Mouse (Mus musculus): Measurements from ENCODE around the gene Lrrc57. TPM values are rescaled to one million over a fixed set of nuclear protein-coding genes. Genes with fewer than 3 reads are reported as not detected.
"Not testable (repeated sequence)": the region's sequence is repeated elsewhere in the genome, so short reads cannot be mapped to it uniquely, and the experiment has no call there.

Lrrc57 gene
- polyA plus RNA-seq, 1 experiment from 2014 or later = 24.6 TPM

GRCm38 (mm10) chr2:120565363-120565762 lies 44.0 kb downstream of the Lrrc57 start:
- H3K4me1 ChIP-seq (replicated peaks) = peaks cover 15% of the 10 kb centered on the region
- H3K4me2 ChIP-seq = no peak overlapping the region
- WGBS = 88% methylated on average over 2 of the region's 2 CpGs
- H3K36me3 ChIP-seq = peaks cover 8% of the 10 kb centered on the region; the same call in 1 of the 2 replicates
- H3K9me3 ChIP-seq = no peaks in the 10 kb centered on the region
- no peak overlapping the region for H3K4me3 ChIP-seq (replicated peaks)
- ATAC-seq (ENCODE audit: insufficient number of reproducible peaks, insufficient read depth, low FRiP score, low TSS enrichment, low read depth) = no peak
- H3K27ac ChIP-seq = no peak overlapping the region
- H3K9ac ChIP-seq (replicated peaks) = no peak overlapping the region
- H3K27me3 ChIP-seq = no peaks in the 10 kb centered on the region

GRCm38 (mm10) chr2:120564548-120565188 lies 44.7 kb downstream of the Lrrc57 start:
- not testable (repeated sequence) for H3K27me3 ChIP-seq; H3K4me3 ChIP-seq (replicated peaks); ATAC-seq (ENCODE audit: insufficient number of reproducible peaks, insufficient read depth, low FRiP score, low TSS enrichment, low read depth); H3K4me2 ChIP-seq; H3K9me3 ChIP-seq; H3K36me3 ChIP-seq; H3K9ac ChIP-seq (replicated peaks); H3K27ac ChIP-seq
- H3K4me1 ChIP-seq (replicated peaks) = peaks cover 15% of the 10 kb centered on the region
- WGBS = 94% methylated on average over 4 of the region's 4 CpGs

- no peaks in the 10 kb centered on the region for H3K9me3 ChIP-seq
- peak; percentile 69 for ATAC-seq (ENCODE audit: insufficient number of reproducible peaks, insufficient read depth, low FRiP score, low TSS enrichment, low read depth)
- H3K4me3 ChIP-seq (replicated peaks) = peak within 1 kb of the TSS; percentile 90
- peaks cover 9% of the 10 kb centered on the region; the same call in 1 of the 2 replicates for H3K36me3 ChIP-seq
- H3K27me3 ChIP-seq = no peaks in the 10 kb centered on the region
- H3K9ac ChIP-seq (replicated peaks) = peak within 1 kb of the TSS; percentile 96
- H3K4me1 ChIP-seq (replicated peaks) = peaks cover 6% of the 10 kb centered on the region
- H3K4me2 ChIP-seq = peak within 1 kb of the TSS; percentile 72
- H3K27ac ChIP-seq = peak within 1 kb of the TSS; percentile 77
- WGBS = under 1% methylated on average over 50 of the region's 50 CpGs
Observed at GRCm38 (mm10) chr2:120563235-120563990, 45.9 kb downstream of the Lrrc57 start, which contains the start of gene Zfp106. Gene Zfp106 (minus strand): TSS chr2:120563843.

GRCm38 (mm10) chr2:120562859-120563234 lies 46.5 kb downstream of the Lrrc57 start:
- WGBS = 19% methylated on average over 9 of the region's 9 CpGs
- Histone ChIP-seq H3K4me1 (replicated peaks) (peaks cover 6% of the 10 kb centered on the region), H3K27me3 (no peaks in the 10 kb centered on the region), H3K36me3 (peaks cover 9% of the 10 kb centered on the region; the same call in 1 of the 2 replicates), H3K9ac (replicated peaks) (peak overlapping the region; percentile 96), H3K27ac (no peak overlapping the region), H3K4me2 (peak overlapping the region; percentile 72), H3K9me3 (no peaks in the 10 kb centered on the region), H3K4me3 (replicated peaks) (peak overlapping the region; percentile 90)
- ATAC-seq (ENCODE audit: insufficient number of reproducible peaks, insufficient read depth, low FRiP score, low TSS enrichment, low read depth) = no peak

- Histone ChIP-seq H3K9me3 (no peaks in the 10 kb centered on the region), H3K36me3 (peaks cover 9% of the 10 kb centered on the region; the same call in 1 of the 2 replicates), H3K4me2 (no peak overlapping the region), H3K4me1 (replicated peaks) (peaks cover 6% of the 10 kb centered on the region), H3K9ac (replicated peaks) (no peak overlapping the region), H3K4me3 (replicated peaks) (no peak overlapping the region), H3K27ac (no peak overlapping the region), H3K27me3 (no peaks in the 10 kb centered on the region)
- no peak for ATAC-seq (ENCODE audit: insufficient number of reproducible peaks, insufficient read depth, low FRiP score, low TSS enrichment, low read depth)
- 88% methylated on average over 1 of the region's 1 CpGs for WGBS
Observed at GRCm38 (mm10) chr2:120561524-120561923, 47.8 kb downstream of the Lrrc57 start.

- H3K4me2 ChIP-seq = no peak overlapping the region
- no peaks in the 10 kb centered on the region for H3K27me3 ChIP-seq
- no peak overlapping the region for H3K9ac ChIP-seq (replicated peaks)
- no peaks in the 10 kb centered on the region for H3K9me3 ChIP-seq
- H3K4me1 ChIP-seq (replicated peaks) = peaks cover 6% of the 10 kb centered on the region
- H3K27ac ChIP-seq = no peak overlapping the region
- no peak for ATAC-seq (ENCODE audit: insufficient number of reproducible peaks, insufficient read depth, low FRiP score, low TSS enrichment, low read depth)
- peaks cover 19% of the 10 kb centered on the region for H3K36me3 ChIP-seq
- 85% methylated on average over 3 of the region's 3 CpGs for WGBS
- no peak overlapping the region for H3K4me3 ChIP-seq (replicated peaks)
Observed at GRCm38 (mm10) chr2:120558813-120559212, 50.5 kb downstream of the Lrrc57 start.

GRCm38 (mm10) chr2:120556868-120557267 lies 52.5 kb downstream of the Lrrc57 start:
- Histone ChIP-seq H3K4me2 (no peak overlapping the region), H3K27ac (no peak overlapping the region), H3K4me3 (replicated peaks) (no peak overlapping the region), H3K9ac (replicated peaks) (no peak overlapping the region), H3K36me3 (peaks cover 36% of the 10 kb centered on the region), H3K27me3 (no peaks in the 10 kb centered on the region), H3K4me1 (replicated peaks) (no peaks in the 10 kb centered on the region), H3K9me3 (no peaks in the 10 kb centered on the region)
- ATAC-seq (ENCODE audit: insufficient number of reproducible peaks, insufficient read depth, low FRiP score, low TSS enrichment, low read depth) = no peak
- WGBS = 83% methylated on average over 3 of the region's 3 CpGs

Other genes with a start within 250 kb of the Lrrc57 start
- gene Ganc, start 205.6 kb downstream of the Lrrc57 start, polyA plus RNA-seq (2016; fragmentation: Nextera tagmentation; extraction: Ambion mirVana) = 7.2 and 8.4 TPM in 2 replicates
- gene Tmem87a, start 205.4 kb downstream of the Lrrc57 start, polyA plus RNA-seq (2016; fragmentation: Nextera tagmentation; extraction: Ambion mirVana) = 9.5 and 10.4 TPM in 2 replicates
- 1.9 and 2.7 TPM in 2 replicates for gene Capn3, start 153.5 kb downstream of the Lrrc57 start, polyA plus RNA-seq (2016; fragmentation: Nextera tagmentation; extraction: Ambion mirVana)
- gene Zfp106, start 45.7 kb downstream of the Lrrc57 start, polyA plus RNA-seq (2016; fragmentation: Nextera tagmentation; extraction: Ambion mirVana) = 61.8 and 62.4 TPM in 2 replicates
- gene Snap23, start 41.8 kb downstream of the Lrrc57 start, polyA plus RNA-seq (2016; fragmentation: Nextera tagmentation; extraction: Ambion mirVana) = 55.7 and 57.6 TPM in 2 replicates
- 29.2 and 29.7 TPM in 2 replicates for gene Haus2, start 137 bp downstream of the Lrrc57 start, polyA plus RNA-seq (2016; fragmentation: Nextera tagmentation; extraction: Ambion mirVana)
- gene Stard9, start 19.6 kb upstream of the Lrrc57 start, polyA plus RNA-seq (2016; fragmentation: Nextera tagmentation; extraction: Ambion mirVana) = 4.9 and 5.7 TPM in 2 replicates
- gene Cdan1, start 240.6 kb upstream of the Lrrc57 start, polyA plus RNA-seq (2016; fragmentation: Nextera tagmentation; extraction: Ambion mirVana) = 7.7 and 10.3 TPM in 2 replicates
- gene Ttbk2, start 241.1 kb upstream of the Lrrc57 start, polyA plus RNA-seq (2016; fragmentation: Nextera tagmentation; extraction: Ambion mirVana) = 6.3 and 7.9 TPM in 2 replicates

Measured in limb, embryonic 12.5 days (tissue).